In the genomic region with DNA sequence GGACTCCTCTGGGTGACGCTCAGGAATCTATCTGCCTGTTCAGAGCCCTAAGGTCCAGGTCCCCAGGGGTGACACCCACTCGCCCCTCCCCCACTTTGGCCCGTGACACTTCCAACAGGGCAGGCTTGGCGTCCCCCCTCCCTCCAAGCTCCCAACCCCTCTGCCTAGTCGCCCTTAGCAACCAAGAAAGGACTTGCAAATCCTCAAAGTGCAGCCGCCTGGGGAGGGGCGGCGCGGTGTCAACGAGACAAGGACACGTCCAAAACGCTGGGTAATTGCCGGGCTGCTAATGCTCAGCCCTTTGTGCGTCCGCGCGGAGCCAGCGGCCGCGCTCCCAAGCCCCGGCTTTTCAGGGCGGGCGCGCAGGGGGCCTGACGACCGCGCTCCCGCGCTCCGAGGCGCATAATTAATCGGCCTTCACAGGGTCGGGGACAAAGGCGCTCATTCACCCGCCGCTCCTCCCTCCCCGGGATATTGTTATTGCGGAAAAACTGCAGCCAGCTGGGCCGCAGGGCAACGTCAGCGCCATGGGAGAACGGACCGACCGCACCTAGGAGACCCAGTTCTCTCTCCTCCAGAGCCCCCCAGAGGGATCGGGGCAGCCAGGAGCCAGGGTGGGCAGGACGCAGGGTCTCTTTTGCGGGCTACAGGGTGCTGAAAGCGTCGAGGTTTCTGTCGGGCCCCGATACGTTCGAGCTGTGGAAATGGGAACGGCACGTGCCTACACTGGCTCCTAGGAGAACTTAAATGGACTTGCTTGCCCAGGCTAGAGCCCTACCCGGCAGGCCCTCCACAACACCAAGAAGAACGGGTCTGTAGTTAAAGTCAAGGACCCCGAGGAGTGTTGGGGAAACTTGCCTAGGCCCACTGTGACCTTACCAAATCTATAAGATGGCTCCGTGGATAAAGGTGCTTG, we compare ENCODE assay signal across 8 mouse cellular contexts.
DNase-seq lines count a peak whose midpoint lies in the region; ATAC-seq and TF ChIP-seq lines count a peak whose summit lies in the region.

No protein-coding gene starts in this region.

- peak; percentile 80 for DNase-seq in ZHBTc4 (ENCODE audit: low read depth, low spot score)
- DNase-seq in cerebellum, adult 18-20 months: peak; percentile 30 to 33
- DNase-seq in forebrain, postnatal 0 days: peak; percentile 85
- peak; percentile 93 for DNase-seq in hindbrain, postnatal 0 days (ENCODE audit: low spot score)
- DNase-seq in left cerebral cortex, postnatal 4 days: peak; percentile 77
- peak; percentile 92 for DNase-seq in midbrain, embryonic 14.5 days
- DNase-seq in testis, postnatal 10 days (ENCODE audit: low spot score): peak; percentile 62

- peak; percentile 96 for ATAC-seq in forebrain, postnatal 0 days
- ATAC-seq in hindbrain, postnatal 0 days: peak; percentile 93
- peak; percentile 88 for ATAC-seq in midbrain, embryonic 14.5 days (ENCODE audit: low FRiP score, low TSS enrichment)
- no peak for ATAC-seq in activated CD4-positive, CD25-positive, alpha-beta regulatory T cell, adult 4 months

- H3K36me3 ChIP-seq in forebrain, postnatal 0 days (ENCODE audit: insufficient read depth): no peaks in the 10 kb centered on the region
- H3K36me3 ChIP-seq in hindbrain, postnatal 0 days (ENCODE audit: insufficient read depth, low read length): no peaks in the 10 kb centered on the region
- H3K36me3 ChIP-seq in midbrain, embryonic 14.5 days (ENCODE audit: control insufficient read depth, insufficient read depth, low read length): no peaks in the 10 kb centered on the region

- intact Hi-C loops in left cerebral cortex, postnatal 4 days (cut with DNase I): no loop called here

- no peak for TF ChIP-seq CTCF in forebrain, postnatal 0 days (IDR thresholded peaks at IDR 0.05; ENCODE audit: low read depth)
- no peak for TF ChIP-seq CTCF in hindbrain, postnatal 0 days (IDR thresholded peaks at IDR 0.05; ENCODE audit: low read depth)

- H3K9me3 ChIP-seq in forebrain, postnatal 0 days (ENCODE audit: low read length): no peaks in the 10 kb centered on the region
- no peaks in the 10 kb centered on the region for H3K9me3 ChIP-seq in hindbrain, postnatal 0 days (ENCODE audit: low read length)
- no peaks in the 10 kb centered on the region for H3K9me3 ChIP-seq in midbrain, embryonic 14.5 days (ENCODE audit: control insufficient read depth, low read length)

- peaks cover 12% of the 10 kb centered on the region for H3K4me1 ChIP-seq in forebrain, postnatal 0 days (ENCODE audit: insufficient read depth)
- H3K4me1 ChIP-seq in hindbrain, postnatal 0 days (ENCODE audit: insufficient read depth, low read length): peaks cover 17% of the 10 kb centered on the region
- H3K4me1 ChIP-seq in midbrain, embryonic 14.5 days (ENCODE audit: control insufficient read depth, insufficient read depth, low read length): peaks cover 18% of the 10 kb centered on the region

- WGBS in forebrain, postnatal 0 days: 2% methylated on average over 59 of the region's 59 CpGs
- 2% methylated on average over 59 of the region's 59 CpGs for whole genome bisulfite sequencing in hindbrain, postnatal 0 days
- WGBS in midbrain, embryonic 14.5 days: under 1% methylated on average over 59 of the region's 59 CpGs

- H3K27me3 ChIP-seq in forebrain, postnatal 0 days (ENCODE audit: insufficient read depth, low read length): no peaks in the 10 kb centered on the region
- H3K27me3 ChIP-seq in hindbrain, postnatal 0 days (ENCODE audit: insufficient read depth, low read length): no peaks in the 10 kb centered on the region
- H3K27me3 ChIP-seq in midbrain, embryonic 14.5 days (ENCODE audit: control insufficient read depth, insufficient read depth, low read length): no peaks in the 10 kb centered on the region

- H3K27ac ChIP-seq in forebrain, postnatal 0 days (ENCODE audit: low read depth, low read length): peak overlapping the region; percentile 81
- H3K27ac ChIP-seq in hindbrain, postnatal 0 days: peak overlapping the region; percentile 87
- H3K27ac ChIP-seq in midbrain, embryonic 14.5 days (replicated peaks; ENCODE audit: low read depth, low read length): peak overlapping the region; percentile 86

- H3K4me3 ChIP-seq in forebrain, postnatal 0 days (ENCODE audit: low read depth, low read length): peak overlapping the region; percentile 38
- peak overlapping the region; percentile 25 for H3K4me3 ChIP-seq in hindbrain, postnatal 0 days (ENCODE audit: low read length)
- H3K4me3 ChIP-seq in midbrain, embryonic 14.5 days (replicated peaks; ENCODE audit: low read depth, low read length): peak overlapping the region; percentile 35

- H3K4me2 ChIP-seq in forebrain, postnatal 0 days (ENCODE audit: low read depth): peak overlapping the region; percentile 79
- peak overlapping the region; percentile 54 for H3K4me2 ChIP-seq in hindbrain, postnatal 0 days (ENCODE audit: low read depth, low read length)
- peak overlapping the region; percentile 67 for H3K4me2 ChIP-seq in midbrain, embryonic 14.5 days (ENCODE audit: low read length)

- H3K9ac ChIP-seq in forebrain, postnatal 0 days: peak overlapping the region; percentile 66
- H3K9ac ChIP-seq in hindbrain, postnatal 0 days (replicated peaks; ENCODE audit: low read length): peak overlapping the region; percentile 50
- H3K9ac ChIP-seq in midbrain, embryonic 14.5 days (replicated peaks; ENCODE audit: low read length): peak overlapping the region; percentile 47

Comparison
In these comparisons a context has a peak if more than half of its experiments do, and no peak if none do; other contexts are left out.
1. DNase-seq: peak in every context shown above with its lines; median percentile 93 in hindbrain, postnatal 0 days; 92 in midbrain, embryonic 14.5 days; 85 in forebrain, postnatal 0 days; 80 in ZHBTc4; 77 in left cerebral cortex, postnatal 4 days; 62 in testis, postnatal 10 days; 32 in cerebellum, adult 18-20 months.